Comparison of ENCODE assay signal across 22 mouse cellular contexts in genomic region chr6:97220672-97221071, GRCm38 (mm10). TPM values are rescaled to one million over a fixed set of nuclear protein-coding genes. Genes with fewer than 3 reads are reported as not detected.
A peak's percentile ranks its signal among the peaks of the same experiment; 100 is the strongest.
DNase-seq lines count a peak whose midpoint lies in the region; ATAC-seq and TF ChIP-seq lines count a peak whose summit lies in the region.
"Had no signal": no experiment of that assay in that cellular context is flagged by ENCODE, and none has a peak within 500 bp of the region (broad histone marks: within the 10 kb centered on the region; RNA-seq: fewer than 3 reads in every experiment).

No protein-coding gene starts in this region.

- 77% methylated on average over 2 of the region's 5 CpGs for WGBS in heart, embryonic 10.5 days

- H3K4me3 ChIP-seq in gastrocnemius, adult 2 months = no peak overlapping the region
- no peak overlapping the region for H3K4me3 ChIP-seq in heart, embryonic 10.5 days
- peak overlapping the region; percentile 71 for H3K4me3 ChIP-seq in megakaryocyte, embryonic 14.5 days (replicated peaks)
- H3K4me3 ChIP-seq: embryonic facial prominence, embryonic 10.5 days; embryonic facial prominence, embryonic 12.5 days; forebrain, embryonic 13.5 days had no signal

- TF ChIP-seq CTCF in gastrocnemius, adult 2 months (IDR thresholded peaks at IDR 0.05) = no peak

- no peak for ATAC-seq in megakaryocyte, adult 5-6 weeks (ENCODE audit: poor library complexity, severe bottlenecking)
- ATAC-seq: Patski had no signal

- H3K27ac ChIP-seq in gastrocnemius, adult 2 months = peak overlapping the region; percentile 43; the same call in 1 of the 2 replicates
- no peak overlapping the region for H3K27ac ChIP-seq in heart, embryonic 10.5 days

- no peak for DNase-seq in gastrocnemius, adult 2 months
- DNase-seq in gastrocnemius, postnatal 36 days = no peak
- peak; percentile 42 for DNase-seq in heart, embryonic 10.5 days (ENCODE audit: low spot score)
- no peak for DNase-seq in heart, adult 9 months (ENCODE audit: low spot score in 2 of 2)
- DNase-seq in right cerebral cortex, adult 2 months (ENCODE audit: low spot score in 2 of 2) = no peak
- DNase-seq: adrenal gland, adult 8-10 months; adrenal gland, postnatal 14 days; adrenal gland, postnatal 36 days; B cell, adult 2 months; cerebellum, adult 11-12 months; cerebellum, adult 2 months; cerebellum, adult 9-10 months had no signal

- peaks cover 40% of the 10 kb centered on the region for H3K4me1 ChIP-seq in heart, embryonic 10.5 days
- peaks cover 91% of the 10 kb centered on the region for H3K4me1 ChIP-seq in megakaryocyte, embryonic 14.5 days

- H3K27me3 ChIP-seq in heart, embryonic 10.5 days (ENCODE audit: insufficient read depth, poor library complexity, severe bottlenecking) = no peaks in the 10 kb centered on the region
- H3K27me3 ChIP-seq in megakaryocyte, embryonic 14.5 days (replicated peaks) = no peaks in the 10 kb centered on the region
- H3K27me3 ChIP-seq: CH12.LX; embryonic facial prominence, embryonic 12.5 days; forebrain, embryonic 13.5 days; Patski had no signal

- H3K36me3 ChIP-seq in heart, embryonic 10.5 days = 0 out of 2 replicates have a peak, but pooled peaks cover 1% of the 10 kb centered on the region
- peaks cover 56% of the 10 kb centered on the region for H3K36me3 ChIP-seq in megakaryocyte, embryonic 14.5 days (replicated peaks; ENCODE audit: low read length)
- H3K36me3 ChIP-seq: embryonic facial prominence, embryonic 10.5 days; embryonic facial prominence, embryonic 12.5 days had no signal

- H3K9me3 ChIP-seq in heart, embryonic 10.5 days = no peaks in the 10 kb centered on the region
- H3K9me3 ChIP-seq in megakaryocyte, embryonic 14.5 days = no peaks in the 10 kb centered on the region
- H3K9me3 ChIP-seq: embryonic facial prominence, embryonic 10.5 days; embryonic facial prominence, embryonic 12.5 days; forebrain, embryonic 13.5 days; G1E had no signal

- intact Hi-C loops in gastrocnemius, adult 2 months (cut with DNase I) = no loop called here
- intact Hi-C loops in gastrocnemius, postnatal 36 days (cut with DNase I) = no loop called here

RNA-seq across cellular contexts. Expression of gene Arl6ip5, which starts 10.2 kb away (rescaled TPM):
- 100 to 1,000 TPM; 117 to 173 TPM for total RNA-seq in gastrocnemius, adult 2 months (2021)
- total RNA-seq in gastrocnemius, postnatal 36 days (2021) = 100 to 1,000 TPM; 133 to 150 TPM
- polyA plus RNA-seq in heart, embryonic 10.5 days (2016; fragmentation: Nextera tagmentation; extraction: Ambion mirVana) = 54.5 and 87.5 TPM in 2 replicates
- polyA plus RNA-seq in megakaryocyte, embryonic 14.5 days (2012; ENCODE audit: insufficient read depth, low replicate concordance) = 8.1 and 25.3 TPM in 2 replicates
- total RNA-seq in megakaryocyte, adult 5-6 weeks (2015) = 90.2 and 109 TPM in 2 replicates
- 98.0 and 125 TPM in 2 replicates for total RNA-seq in megakaryocyte, adult 5-6 weeks (2017)

RNA-seq across cellular contexts. Expression of gene Uba3, which starts 15.2 kb away (rescaled TPM):
- 10 to 100 TPM; 32.7 to 43.1 TPM for total RNA-seq in gastrocnemius, adult 2 months (2021)
- total RNA-seq in gastrocnemius, postnatal 36 days (2021) = 10 to 100 TPM; 31.7 to 32.2 TPM
- polyA plus RNA-seq in heart, embryonic 10.5 days (2016; fragmentation: Nextera tagmentation; extraction: Ambion mirVana) = 88.8 and 90.6 TPM in 2 replicates
- polyA plus RNA-seq in megakaryocyte, embryonic 14.5 days (2012; ENCODE audit: insufficient read depth, low replicate concordance) = 4.7 and 9.4 TPM in 2 replicates
- 52.0 and 52.9 TPM in 2 replicates for total RNA-seq in megakaryocyte, adult 5-6 weeks (2015)
- 57.5 and 64.0 TPM in 2 replicates for total RNA-seq in megakaryocyte, adult 5-6 weeks (2017)

RNA-seq across cellular contexts. Expression of gene Lmod3, which starts 31.9 kb away (rescaled TPM):
- total RNA-seq in gastrocnemius, adult 2 months (2021) = 100 to 1,000 TPM in 1 of 2 experiments, 10 to 100 TPM in 1; 95.4 to 186 TPM
- 100 to 1,000 TPM; 126 to 132 TPM for total RNA-seq in gastrocnemius, postnatal 36 days (2021)
- 10.5 and 17.5 TPM in 2 replicates for polyA plus RNA-seq in heart, embryonic 10.5 days (2016; fragmentation: Nextera tagmentation; extraction: Ambion mirVana)
- not detected in 2 replicates for polyA plus RNA-seq in megakaryocyte, embryonic 14.5 days (2012; ENCODE audit: insufficient read depth, low replicate concordance)
- total RNA-seq in megakaryocyte, adult 5-6 weeks (2015) = not detected in 2 replicates
- total RNA-seq in megakaryocyte, adult 5-6 weeks (2017) = not detected in 2 replicates
- total RNA-seq: adrenal gland, postnatal 14 days; adrenal gland, postnatal 36 days; CH12.LX had no signal
- polyA plus RNA-seq: activated CD4-positive, CD25-positive, alpha-beta regulatory T cell, adult 4 months; embryonic facial prominence, embryonic 10.5 days; forebrain, embryonic 11.5 days; forebrain, embryonic 13.5 days; G1E; Patski had no signal

RNA-seq across cellular contexts. Expression of gene Tmf1, which starts 41.8 kb away (rescaled TPM):
- 10 to 100 TPM; 46.7 to 50.5 TPM for total RNA-seq in gastrocnemius, adult 2 months (2021)
- 10 to 100 TPM; 37.4 to 42.6 TPM for total RNA-seq in gastrocnemius, postnatal 36 days (2021)
- 23.8 and 24.0 TPM in 2 replicates for polyA plus RNA-seq in heart, embryonic 10.5 days (2016; fragmentation: Nextera tagmentation; extraction: Ambion mirVana)
- polyA plus RNA-seq in megakaryocyte, embryonic 14.5 days (2012; ENCODE audit: insufficient read depth, low replicate concordance) = 0.52 and 2.5 TPM in 2 replicates
- 21.5 and 22.6 TPM in 2 replicates for total RNA-seq in megakaryocyte, adult 5-6 weeks (2015)
- 98.2 and 120 TPM in 2 replicates for total RNA-seq in megakaryocyte, adult 5-6 weeks (2017)

Comparison
In these comparisons a context has a peak if more than half of its experiments do, and no peak if none do; other contexts are left out.
1. RNA of gene Lmod3, which starts 31.9 kb away (total RNA-seq): 95.4 to 186 TPM in gastrocnemius, adult 2 months and 126 to 132 TPM in gastrocnemius, postnatal 36 days; not detected in megakaryocyte, adult 5-6 weeks; every median in the first group is over 10 times any median in the second.